Comparison of ENCODE assay signal across 7 mouse cellular contexts in genomic region chr13:37508385-37509351, GRCm38 (mm10).
DNase-seq lines count a peak whose midpoint lies in the region; ATAC-seq and TF ChIP-seq lines count a peak whose summit lies in the region.

No protein-coding gene starts in this region.

- no peaks in the 10 kb centered on the region for H3K9me3 ChIP-seq in ES-Bruce4 (replicated peaks; ENCODE audit: control insufficient read depth, insufficient read depth, low read length, poor library complexity, severe bottlenecking)
- no peaks in the 10 kb centered on the region for H3K9me3 ChIP-seq in lung, embryonic 15.5 days

- H3K27me3 ChIP-seq in ES-Bruce4 (ENCODE audit: control insufficient read depth, insufficient read depth, low read length, poor library complexity, severe bottlenecking), result no peaks in the 10 kb centered on the region
- no peaks in the 10 kb centered on the region for H3K27me3 ChIP-seq in heart, adult 2 months (ENCODE audit: control insufficient read depth, insufficient read depth, low read length)
- H3K27me3 ChIP-seq in lung, embryonic 15.5 days, result no peaks in the 10 kb centered on the region

- 0 out of 2 replicates have a peak overlapping the region, but pooled peaks have one; percentile 30 for H3K27ac ChIP-seq in ES-Bruce4 (ENCODE audit: insufficient read depth, low read length)
- H3K27ac ChIP-seq in heart, adult 2 months, result peak overlapping the region; percentile 87
- H3K27ac ChIP-seq in lung, embryonic 15.5 days, result peak overlapping the region; percentile 85

- H3K4me3 ChIP-seq in ES-Bruce4 (ENCODE audit: low read depth, low read length), result peak overlapping the region; percentile 20; the same call in 1 of the 2 replicates
- H3K4me3 ChIP-seq in heart, adult 2 months, result no peak overlapping the region
- H3K4me3 ChIP-seq in lung, embryonic 15.5 days, result no peak overlapping the region

- peak; percentile 53; the same call in 1 of the 2 replicates for ATAC-seq in lung, embryonic 15.5 days (ENCODE audit: borderline replicate concordance, extremely low read depth, low FRiP score, low TSS enrichment)

- H3K4me2 ChIP-seq in lung, embryonic 15.5 days, result peak overlapping the region; percentile 7

- no peaks in the 10 kb centered on the region for H3K36me3 ChIP-seq in ES-Bruce4 (ENCODE audit: control insufficient read depth, insufficient read depth, low read length, poor library complexity, severe bottlenecking)
- no peaks in the 10 kb centered on the region; the same call in 1 of the 2 replicates for H3K36me3 ChIP-seq in heart, adult 2 months (ENCODE audit: control insufficient read depth, insufficient read depth, low read length)
- no peaks in the 10 kb centered on the region for H3K36me3 ChIP-seq in lung, embryonic 15.5 days

- no peaks in the 10 kb centered on the region for H3K79me2 ChIP-seq in heart, adult 2 months (replicated peaks; ENCODE audit: control insufficient read depth, insufficient read depth, low read length)

- peaks cover 14% of the 10 kb centered on the region for H3K4me1 ChIP-seq in ES-Bruce4 (ENCODE audit: control insufficient read depth, insufficient read depth, low read length)
- peaks cover 30% of the 10 kb centered on the region for H3K4me1 ChIP-seq in heart, adult 2 months (ENCODE audit: control insufficient read depth, insufficient read depth, low read length)
- peaks cover 60% of the 10 kb centered on the region for H3K4me1 ChIP-seq in lung, embryonic 15.5 days

- peak overlapping the region; percentile 31; the same call in 1 of the 2 replicates for H3K9ac ChIP-seq in ES-Bruce4 (ENCODE audit: low read depth, poor library complexity, severe bottlenecking)
- peak overlapping the region; percentile 7; the same call in 1 of the 2 replicates for H3K9ac ChIP-seq in heart, adult 2 months (ENCODE audit: low read depth, low read length)
- 0 out of 2 replicates have a peak overlapping the region, but pooled peaks have one; percentile 2 for H3K9ac ChIP-seq in lung, embryonic 15.5 days

- no peak for TF ChIP-seq POLR2A in ES-Bruce4 (IDR thresholded peaks at IDR 0.05; ENCODE audit: insufficient read depth, low read length)
- no peak for TF ChIP-seq POLR2A in heart, adult 2 months (IDR thresholded peaks at IDR 0.05; ENCODE audit: insufficient read depth, low read depth, low read length)

- intact Hi-C loops in heart, adult 2 months (cut with DNase I), result no loop called here

- TF ChIP-seq CTCF in ES-Bruce4 (IDR thresholded peaks at IDR 0.05; ENCODE audit: low read depth, low read length), result no peak
- no peak for TF ChIP-seq CTCF in heart, adult 2 months (IDR thresholded peaks at IDR 0.05)

- TF ChIP-seq EP300 in ES-Bruce4 (IDR thresholded peaks at IDR 0.05; ENCODE audit: insufficient read depth, low read depth, low read length), result no peak
- no peak for TF ChIP-seq EP300 in heart, adult 2 months (IDR thresholded peaks at IDR 0.05; ENCODE audit: insufficient read depth, low read depth, low read length)

- DNase-seq in Muller cell, postnatal 12 days (ENCODE audit: inconsistent ontology term), result peak; percentile 62
- peak; percentile 51 to 55 for DNase-seq in heart, adult 2 months
- DNase-seq in kidney, adult 8-10 months, result peak; percentile 59 to 70
- no peak for DNase-seq in right cerebral cortex, adult 2 months (ENCODE audit: low spot score in 2 of 2)
- DNase-seq in frontal cortex, postnatal 36 days (ENCODE audit: low spot score in 2 of 2), result no peak

- 35% methylated on average over 19 of the region's 19 CpGs for WGBS in heart, adult 2 months
- 26% methylated on average over 19 of the region's 19 CpGs for WGBS in lung, embryonic 15.5 days

Comparison
In these comparisons a context has a peak if more than half of its experiments do, and no peak if none do; other contexts are left out.
1. H3K27ac ChIP-seq: peak in every context shown above with its lines; median percentile 87 in heart, adult 2 months; 85 in lung, embryonic 15.5 days; 30 in ES-Bruce4.
2. DNase-seq: peak in Muller cell, postnatal 12 days (single experiment), heart, adult 2 months (2 of 2) and kidney, adult 8-10 months (2 of 2); none in right cerebral cortex, adult 2 months (0 of 2) and frontal cortex, postnatal 36 days (0 of 2).
3. Peak in every context shown above with its lines, with median percentiles within 50 percentile points of each other: H3K9ac ChIP-seq.